Mouse (Mus musculus) intestine, postnatal 0 days (tissue): ENCODE data around the gene Wwp2. TPM values are rescaled to one million over a fixed set of nuclear protein-coding genes. Genes with fewer than 3 reads are reported as not detected.
A peak's percentile ranks its signal among the peaks of the same experiment; 100 is the strongest.

Source experiments
- ATAC-seq: fragments of 200-750 bp; cut with Nextera tagmentation; 2 replicates; pipeline ENCODE4 v1.8.0; 2017; ENCODE audit warnings: mild to moderate bottlenecking, moderate TSS enrichment, moderate library complexity
- H3K27ac ChIP-seq: fragments of 300-500 bp; sonication (generic); 2 replicates; pipeline ENCODE4 v1.5.1; 2014; ENCODE audit warnings: mild to moderate bottlenecking, low read depth, low read length, moderate library complexity
- H3K27me3 ChIP-seq: fragments of 300-500 bp; sonication (generic); replicated peaks from 2 replicates; pipeline ENCODE4 v1.6.1; 2014; ENCODE audit warnings: low read length, mixed read lengths; ENCODE audit not compliant: control insufficient read depth, insufficient read depth
- H3K36me3 ChIP-seq: fragments of 300-500 bp; sonication (generic); 2 replicates; pipeline ENCODE4 v1.6.1; 2014; ENCODE audit warnings: mild to moderate bottlenecking, moderate library complexity; ENCODE audit not compliant: control insufficient read depth, insufficient read depth
- H3K4me1 ChIP-seq: fragments of 300-500 bp; sonication (generic); replicated peaks from 2 replicates; pipeline ENCODE4 v1.6.1; 2014; ENCODE audit warnings: antibody characterized with exemption, low read length, mixed read lengths; ENCODE audit not compliant: control insufficient read depth, insufficient read depth
- H3K4me2 ChIP-seq: fragments of 300-500 bp; sonication (generic); replicated peaks from 2 replicates; pipeline ENCODE4 v1.6.1; 2014; ENCODE audit warnings: low read depth, mild to moderate bottlenecking, moderate library complexity
- H3K4me3 ChIP-seq: fragments of 300-500 bp; sonication (generic); 2 replicates; pipeline ENCODE4 v1.5.1; 2014; ENCODE audit warnings: low read depth, low read length
- H3K9ac ChIP-seq: fragments of 300-500 bp; sonication (generic); 2 replicates; pipeline ENCODE4 v1.6.1; 2014; ENCODE audit warnings: mild to moderate bottlenecking, low read depth, low read length
- H3K9me3 ChIP-seq: fragments of 300-500 bp; sonication (generic); 2 replicates; pipeline ENCODE4 v1.6.1; 2016; ENCODE audit warnings: mixed run types; ENCODE audit not compliant: control insufficient read depth
- CTCF ChIP-seq: sonication (generic); IDR thresholded peaks from 2 replicates; pipeline ENCODE4 v1.5.1; 2016; ENCODE audit warnings: low read depth, mild to moderate bottlenecking, control low read depth, antibody characterized with exemption, moderate library complexity
- WGBS: fragments of 180-500 bp; shearing (Covaris S2); extraction: QIAGEN DNeasy Blood & Tissue Kit; methylation state at CpG from one replicate; pipeline ENCODE4 v1.1.7; 2014; 5-methylcytosine and 5-hydroxymethylcytosine counted together
- polyA plus RNA-seq: library from polyadenylated mRNA; unstranded; fragments of >200 nt; fragmentation: Nextera tagmentation; extraction: Ambion mirVana; gene quantifications from 2 replicates; pipeline ENCODE4 v1.2.1, GENCODE M21; 2015

Gene Wwp2
- polyA plus RNA-seq, 1 experiment from 2014 or later = 37.4 TPM

- H3K27ac ChIP-seq = no peak overlapping the region
- no peaks in the 10 kb centered on the region; the same call in 1 of the 2 replicates for H3K4me1 ChIP-seq
- no peak for TF ChIP-seq CTCF
- no peak overlapping the region for H3K4me3 ChIP-seq
- 0 out of 2 replicates have a peak, but pooled peaks cover 3% of the 10 kb centered on the region for H3K36me3 ChIP-seq
- no peaks in the 10 kb centered on the region for H3K9me3 ChIP-seq
- no peak overlapping the region for H3K9ac ChIP-seq
- H3K27me3 ChIP-seq = no peaks in the 10 kb centered on the region
- no peak for ATAC-seq
- H3K4me2 ChIP-seq = no peak overlapping the region
- 91% methylated on average over 6 of the region's 6 CpGs for WGBS
Observed at GRCm38 (mm10) chr8:107497708-107498107, 61.5 kb downstream of the Wwp2 start.

GRCm38 (mm10) chr8:107498390-107498789 lies 62.2 kb downstream of the Wwp2 start:
- Histone ChIP-seq H3K4me1 (no peaks in the 10 kb centered on the region; the same call in 1 of the 2 replicates), H3K36me3 (0 out of 2 replicates have a peak, but pooled peaks cover 3% of the 10 kb centered on the region), H3K27me3 (no peaks in the 10 kb centered on the region), H3K27ac (no peak overlapping the region), H3K9ac (no peak overlapping the region), H3K4me3 (no peak overlapping the region), H3K4me2 (no peak overlapping the region), H3K9me3 (no peaks in the 10 kb centered on the region)
- no peak for ATAC-seq
- TF ChIP-seq CTCF = peak; percentile 25; the same call in 1 of the 2 replicates
- WGBS = 87% methylated on average over 1 of the region's 1 CpGs

GRCm38 (mm10) chr8:107498806-107499205 lies 62.6 kb downstream of the Wwp2 start:
- H3K4me1 ChIP-seq = no peaks in the 10 kb centered on the region; the same call in 1 of the 2 replicates
- no peak overlapping the region for H3K27ac ChIP-seq
- TF ChIP-seq CTCF = no peak
- H3K9ac ChIP-seq = no peak overlapping the region
- 0 out of 2 replicates have a peak, but pooled peaks cover 3% of the 10 kb centered on the region for H3K36me3 ChIP-seq
- no peak for ATAC-seq
- no peaks in the 10 kb centered on the region for H3K27me3 ChIP-seq
- H3K4me3 ChIP-seq = no peak overlapping the region
- H3K4me2 ChIP-seq = no peak overlapping the region
- no peaks in the 10 kb centered on the region for H3K9me3 ChIP-seq
- 53% methylated on average over 8 of the region's 8 CpGs for WGBS

GRCm38 (mm10) chr8:107499519-107499918 lies 63.4 kb downstream of the Wwp2 start:
- ATAC-seq = no peak
- Histone ChIP-seq H3K4me1 (no peaks in the 10 kb centered on the region; the same call in 1 of the 2 replicates), H3K4me2 (no peak overlapping the region), H3K9ac (no peak overlapping the region), H3K27me3 (no peaks in the 10 kb centered on the region), H3K9me3 (no peaks in the 10 kb centered on the region), H3K27ac (no peak overlapping the region), H3K4me3 (no peak overlapping the region), H3K36me3 (0 out of 2 replicates have a peak, but pooled peaks cover 3% of the 10 kb centered on the region)
- no peak for TF ChIP-seq CTCF
- WGBS = 82% methylated on average over 3 of the region's 3 CpGs

- H3K27me3 ChIP-seq = no peaks in the 10 kb centered on the region
- no peaks in the 10 kb centered on the region for H3K9me3 ChIP-seq
- no peak overlapping the region for H3K9ac ChIP-seq
- no peak for TF ChIP-seq CTCF
- WGBS = 94% methylated on average over 8 of the region's 8 CpGs
- no peaks in the 10 kb centered on the region; the same call in 1 of the 2 replicates for H3K4me1 ChIP-seq
- ATAC-seq = no peak
- no peak overlapping the region for H3K27ac ChIP-seq
- H3K4me3 ChIP-seq = no peak overlapping the region
- peaks cover 15% of the 10 kb centered on the region for H3K36me3 ChIP-seq
- H3K4me2 ChIP-seq = no peak overlapping the region
Observed at GRCm38 (mm10) chr8:107502407-107502806, 66.2 kb downstream of the Wwp2 start.

GRCm38 (mm10) chr8:107502922-107503321 lies 66.8 kb downstream of the Wwp2 start:
- WGBS = 72% methylated on average over 3 of the region's 3 CpGs
- peak overlapping the region; percentile 7; the same call in 1 of the 2 replicates for H3K4me2 ChIP-seq
- no peaks in the 10 kb centered on the region for H3K9me3 ChIP-seq
- H3K4me1 ChIP-seq = no peaks in the 10 kb centered on the region; the same call in 1 of the 2 replicates
- ATAC-seq = no peak
- H3K27me3 ChIP-seq = no peaks in the 10 kb centered on the region
- no peak for TF ChIP-seq CTCF
- no peak overlapping the region for H3K4me3 ChIP-seq
- peaks cover 17% of the 10 kb centered on the region for H3K36me3 ChIP-seq
- H3K27ac ChIP-seq = no peak overlapping the region
- no peak overlapping the region for H3K9ac ChIP-seq
